Mouse (Mus musculus) embryonic facial prominence, embryonic 15.5 days (tissue): ENCODE measurements around the gene Tm6sf1. TPM values are rescaled to one million over a fixed set of nuclear protein-coding genes. Genes with fewer than 3 reads are reported as not detected.
A peak's percentile ranks its signal among the peaks of the same experiment; 100 is the strongest.

Experiments
- ATAC-seq: fragments of 200-750 bp; cut with Nextera tagmentation; 2 replicates; pipeline ENCODE4 v1.8.0; 2017; ENCODE audit warnings: low read depth, moderate TSS enrichment; ENCODE audit not compliant: insufficient number of reproducible peaks, low FRiP score, low TSS enrichment
- H3K27ac ChIP-seq: fragments of 300-500 bp; sonication (generic); replicated peaks from 2 replicates; pipeline ENCODE4 v1.5.1; 2015; ENCODE audit warnings: mild to moderate bottlenecking, inconsistent platforms
- H3K27me3 ChIP-seq: fragments of 300-500 bp; sonication (generic); 2 replicates; pipeline ENCODE4 v1.6.1; 2015; ENCODE audit warnings: inconsistent platforms
- H3K36me3 ChIP-seq: fragments of 300-500 bp; sonication (generic); 2 replicates; pipeline ENCODE4 v1.6.1; 2015; ENCODE audit warnings: mild to moderate bottlenecking, inconsistent platforms
- H3K4me1 ChIP-seq: fragments of 300-500 bp; sonication (generic); 2 replicates; pipeline ENCODE4 v1.6.1; 2015; ENCODE audit warnings: inconsistent platforms
- H3K4me2 ChIP-seq: fragments of 300-500 bp; sonication (generic); replicated peaks from 2 replicates; pipeline ENCODE4 v1.6.1; 2015; ENCODE audit warnings: mild to moderate bottlenecking, inconsistent platforms
- H3K4me3 ChIP-seq: fragments of 300-500 bp; sonication (generic); replicated peaks from 2 replicates; pipeline ENCODE4 v1.5.1; 2015; ENCODE audit warnings: mild to moderate bottlenecking, inconsistent platforms
- H3K9ac ChIP-seq: fragments of 300-500 bp; sonication (generic); 2 replicates; pipeline ENCODE4 v1.6.1; 2015; ENCODE audit warnings: inconsistent platforms
- H3K9me3 ChIP-seq: fragments of 300-500 bp; sonication (generic); replicated peaks from 2 replicates; pipeline ENCODE4 v1.6.1; 2016; ENCODE audit warnings: inconsistent platforms
- WGBS: fragments of 180-500 bp; shearing (Covaris S2); methylation state at CpG from one replicate; pipeline ENCODE4 v1.1.7; 2015; 5-methylcytosine and 5-hydroxymethylcytosine counted together
- polyA plus RNA-seq: library from polyadenylated mRNA; unstranded; fragments of >200 nt; fragmentation: Nextera tagmentation; extraction: Ambion mirVana; gene quantifications from 2 replicates; pipeline ENCODE4 v1.2.1, GENCODE M21; 2015

Gene Tm6sf1
- polyA plus RNA-seq, 1 experiment from 2014 or later, result 22.1 TPM

DNA sequence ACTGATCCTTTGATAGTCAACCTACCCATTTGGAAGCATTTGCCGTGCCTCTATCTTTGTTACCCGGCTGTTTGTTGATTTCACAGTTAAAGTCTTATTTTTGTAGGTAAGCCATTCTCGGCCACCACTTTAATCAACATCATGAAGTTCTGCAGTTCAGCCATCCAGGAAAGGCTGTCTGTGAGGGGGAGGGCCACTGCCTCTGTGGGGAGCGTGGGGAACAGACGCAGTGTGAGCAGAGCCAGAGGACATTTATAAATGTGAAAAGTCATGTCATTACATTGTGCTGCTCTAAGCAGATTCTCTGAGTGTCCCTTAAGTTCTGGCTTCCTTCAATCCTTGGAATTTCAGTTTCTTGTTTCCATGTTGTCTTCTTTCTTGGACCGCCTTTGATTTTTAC lies 8.6 kb upstream of the Tm6sf1 start:
- no peak for ATAC-seq
- Histone ChIP-seq H3K9me3 (no peaks in the 10 kb centered on the region), H3K9ac (no peak overlapping the region), H3K36me3 (no peaks in the 10 kb centered on the region), H3K4me1 (no peaks in the 10 kb centered on the region), H3K27me3 (no peaks in the 10 kb centered on the region), H3K27ac (no peak overlapping the region), H3K4me3 (no peak overlapping the region), H3K4me2 (no peak overlapping the region)
- WGBS, result 78% methylated on average over 6 of the region's 6 CpGs

DNA sequence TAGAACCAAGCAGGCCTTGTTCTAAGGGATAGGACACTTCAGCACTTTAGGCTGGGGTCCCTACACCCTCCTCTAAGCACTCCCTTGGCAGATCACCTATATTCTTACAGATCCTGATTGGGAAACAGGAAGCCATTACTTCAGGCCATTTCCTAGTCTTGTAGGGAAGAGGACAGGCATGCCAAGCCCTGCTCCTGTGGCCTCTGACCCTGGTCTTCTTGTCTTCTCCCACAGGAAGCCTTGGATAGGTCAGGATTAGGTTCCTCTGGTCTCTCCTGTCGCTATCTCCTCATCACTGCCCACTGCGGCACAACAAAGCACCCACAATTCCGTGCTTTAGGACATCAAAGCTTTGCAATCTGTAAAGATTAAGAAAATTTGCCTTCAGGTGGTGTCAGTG lies 7.1 kb upstream of the Tm6sf1 start:
- Histone ChIP-seq H3K4me1 (no peaks in the 10 kb centered on the region), H3K4me2 (no peak overlapping the region), H3K36me3 (no peaks in the 10 kb centered on the region), H3K9ac (no peak overlapping the region), H3K9me3 (no peaks in the 10 kb centered on the region), H3K27ac (no peak overlapping the region), H3K4me3 (no peak overlapping the region), H3K27me3 (peaks cover 3% of the 10 kb centered on the region)
- ATAC-seq, result no peak
- 53% methylated on average over 3 of the region's 3 CpGs for WGBS

DNA sequence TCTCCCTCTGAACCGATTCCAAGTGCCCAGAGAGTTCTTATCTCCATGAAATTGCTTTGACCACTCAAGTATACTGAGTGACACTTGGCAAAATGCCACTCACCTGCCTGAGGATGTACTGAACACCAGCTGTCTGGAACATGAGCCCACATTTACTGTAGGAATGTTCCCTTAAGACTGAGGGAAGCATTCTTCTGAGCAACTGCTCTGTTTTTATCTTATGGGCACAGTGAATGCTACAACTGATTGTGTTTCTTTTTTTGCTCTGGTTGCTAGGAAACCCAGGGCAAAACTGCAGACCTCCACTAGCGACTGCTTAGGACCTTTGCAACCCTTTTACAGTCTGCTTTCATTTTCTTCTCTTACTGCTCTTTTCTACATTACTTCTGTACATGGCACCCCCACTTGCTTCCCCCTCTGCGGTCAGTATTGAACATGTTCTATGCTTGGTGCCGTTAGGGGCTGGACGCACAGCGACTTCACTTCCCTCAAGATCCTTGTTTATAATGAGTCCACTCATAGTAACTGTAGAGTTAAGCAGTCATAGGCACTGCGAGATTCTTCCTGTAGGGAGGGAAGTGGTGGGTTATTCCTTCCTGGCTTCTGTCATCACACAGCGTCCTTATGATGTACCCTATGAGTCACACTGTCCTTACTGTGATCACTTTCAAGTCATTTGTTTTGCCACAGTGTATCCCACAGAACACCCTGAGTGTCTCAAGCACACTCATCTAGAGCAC lies 4.1 kb upstream of the Tm6sf1 start:
- Histone ChIP-seq H3K9ac (no peak overlapping the region), H3K27me3 (peaks cover 33% of the 10 kb centered on the region), H3K36me3 (no peaks in the 10 kb centered on the region), H3K9me3 (no peaks in the 10 kb centered on the region), H3K4me3 (no peak overlapping the region), H3K4me1 (peaks cover 13% of the 10 kb centered on the region), H3K4me2 (no peak overlapping the region), H3K27ac (no peak overlapping the region; the same call in 1 of the 2 replicates)
- WGBS, result 67% methylated on average over 8 of the region's 8 CpGs
- no peak; the same call in 1 of the 2 replicates for ATAC-seq

DNA sequence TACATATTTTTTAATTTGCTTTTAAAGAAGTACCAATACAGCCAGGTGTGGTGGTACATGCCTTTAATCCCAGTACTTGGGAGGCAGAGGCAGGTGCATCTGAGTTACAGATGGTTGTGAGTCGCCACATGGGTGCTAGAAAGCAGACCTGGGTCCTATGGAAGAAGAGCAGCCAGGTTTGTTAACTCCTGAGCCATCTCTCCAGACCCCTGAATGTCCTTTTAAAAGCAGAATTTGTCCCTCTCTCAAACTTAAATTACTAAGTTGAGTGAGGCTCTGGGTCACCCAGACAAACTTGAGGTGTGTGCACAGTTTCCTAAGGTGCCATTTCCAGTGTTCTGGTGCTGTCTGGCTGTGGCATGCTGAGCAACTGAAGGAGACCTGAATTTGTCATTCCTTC lies 3.1 kb upstream of the Tm6sf1 start, which contains the start of gene Gm10160:
Gm10160 (minus strand) TSS at position 101 of the 400 bp plus-strand sequence.
- no peak for ATAC-seq
- Histone ChIP-seq H3K4me3 (no peak within 1 kb of the TSS), H3K9me3 (no peaks in the 10 kb centered on the region), H3K9ac (no peak within 1 kb of the TSS), H3K27me3 (peaks cover 42% of the 10 kb centered on the region), H3K36me3 (no peaks in the 10 kb centered on the region), H3K4me1 (peaks cover 20% of the 10 kb centered on the region), H3K4me2 (no peak within 1 kb of the TSS), H3K27ac (no peak within 1 kb of the TSS)
- 74% methylated on average over 1 of the region's 1 CpGs for WGBS

DNA sequence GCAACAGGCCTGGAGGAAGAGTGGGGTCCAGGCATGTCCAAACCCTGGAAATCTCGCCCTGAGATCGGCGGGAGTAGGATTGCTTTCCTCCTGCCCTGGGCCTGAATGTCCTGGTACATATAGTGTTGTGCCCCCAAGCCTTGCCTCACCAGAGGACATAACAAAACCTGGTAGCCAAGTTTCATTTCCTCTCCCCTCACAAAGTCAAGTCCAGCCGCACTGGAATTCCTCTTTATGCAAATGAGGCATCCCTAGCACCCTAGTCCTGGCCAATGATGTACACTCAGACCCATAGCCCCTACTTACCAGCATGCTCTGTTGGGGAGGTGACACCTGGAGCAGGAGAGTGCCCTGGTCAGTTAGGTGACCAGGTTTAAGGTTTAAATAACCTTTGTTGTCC lies 2.6 kb upstream of the Tm6sf1 start:
- WGBS, result 61% methylated on average over 4 of the region's 4 CpGs
- peaks cover 20% of the 10 kb centered on the region for H3K4me1 ChIP-seq
- no peak overlapping the region for H3K27ac ChIP-seq
- H3K9me3 ChIP-seq, result no peaks in the 10 kb centered on the region
- ATAC-seq, result no peak
- no peaks in the 10 kb centered on the region for H3K36me3 ChIP-seq
- H3K4me2 ChIP-seq, result no peak overlapping the region
- H3K9ac ChIP-seq, result no peak overlapping the region
- H3K4me3 ChIP-seq, result no peak overlapping the region
- peaks cover 46% of the 10 kb centered on the region for H3K27me3 ChIP-seq

DNA sequence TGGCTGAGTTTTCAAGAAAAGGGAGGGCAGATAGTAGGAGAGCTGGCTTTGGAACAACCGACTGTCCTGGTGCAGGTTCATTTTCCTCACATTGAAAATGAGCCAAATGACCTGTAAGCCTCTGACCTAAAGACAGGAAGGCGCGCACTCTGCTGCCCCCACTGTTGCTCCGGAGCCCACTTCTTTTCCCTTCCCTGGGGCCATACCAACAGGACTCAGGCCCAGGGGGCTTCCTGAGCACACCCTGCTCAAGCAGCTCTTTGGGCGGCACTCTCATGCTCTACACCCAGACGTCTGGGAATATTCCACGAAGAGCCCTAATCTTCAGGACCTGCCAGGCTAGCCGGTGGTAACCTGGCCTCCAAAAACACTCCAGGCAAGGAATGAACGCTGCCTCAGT lies 565 bp upstream of the Tm6sf1 start:
- peak overlapping the region; percentile 61; the same call in 1 of the 2 replicates for H3K4me3 ChIP-seq

DNA sequence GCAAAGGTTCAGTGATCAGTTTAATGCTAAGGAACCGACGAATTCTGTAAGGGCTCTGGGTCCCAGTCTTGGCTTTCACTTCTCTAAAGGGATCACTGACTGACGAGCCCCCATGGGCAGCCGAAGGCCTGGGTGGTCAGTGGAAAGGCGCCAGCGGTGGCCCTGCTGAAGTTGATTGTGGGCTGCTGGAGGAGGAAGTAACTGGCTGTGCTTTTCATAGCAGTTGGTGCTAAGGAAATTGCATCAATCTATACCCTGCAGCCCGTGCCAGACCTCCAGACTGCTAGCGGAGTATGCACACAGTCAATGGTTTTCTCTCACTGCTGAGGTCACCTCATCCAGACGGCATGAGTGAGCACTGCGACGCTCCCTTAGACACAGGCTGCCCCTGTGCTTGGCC lies 1.3 kb downstream of the Tm6sf1 start:
- Histone ChIP-seq H3K4me1 (peaks cover 20% of the 10 kb centered on the region), H3K27ac (no peak overlapping the region), H3K4me3 (peak overlapping the region; percentile 61), H3K36me3 (no peaks in the 10 kb centered on the region), H3K27me3 (peaks cover 52% of the 10 kb centered on the region), H3K9me3 (no peaks in the 10 kb centered on the region), H3K9ac (no peak overlapping the region), H3K4me2 (peak overlapping the region; percentile 99)
- 44% methylated on average over 11 of the region's 11 CpGs for whole genome bisulfite sequencing
- ATAC-seq, result no peak

More for the DNA sequence above, 565 bp upstream of the Tm6sf1 start:
- H3K36me3 ChIP-seq, result no peaks in the 10 kb centered on the region
- peaks cover 52% of the 10 kb centered on the region for H3K27me3 ChIP-seq
- H3K9me3 ChIP-seq, result no peaks in the 10 kb centered on the region
- H3K9ac ChIP-seq, result no peak overlapping the region
- H3K4me1 ChIP-seq, result peaks cover 20% of the 10 kb centered on the region
- H3K4me2 ChIP-seq, result no peak overlapping the region
- WGBS, result 17% methylated on average over 9 of the region's 9 CpGs
- ATAC-seq, result no peak
- no peak overlapping the region for H3K27ac ChIP-seq

DNA sequence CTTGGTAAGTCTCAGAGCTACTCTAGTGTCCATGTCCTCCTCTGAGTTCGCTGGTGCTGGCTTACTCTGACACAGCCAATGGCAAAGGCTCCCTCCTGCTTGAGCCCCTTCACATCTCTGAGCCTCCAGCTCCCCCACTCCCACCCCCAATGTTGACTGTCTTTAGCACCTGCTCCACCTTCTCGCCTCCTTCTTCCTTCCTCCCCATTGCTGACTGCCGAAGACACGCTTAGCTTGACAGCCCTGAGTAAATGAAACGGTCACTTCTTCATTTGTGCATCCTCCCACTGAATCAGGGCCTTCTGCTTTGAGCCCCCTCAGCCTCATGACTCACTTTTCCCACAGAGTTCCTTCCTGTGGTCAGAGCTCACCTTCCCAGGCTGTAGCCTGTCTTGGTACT lies 2.2 kb downstream of the Tm6sf1 start:
- WGBS, result 72% methylated on average over 5 of the region's 5 CpGs
- H3K9me3 ChIP-seq, result no peaks in the 10 kb centered on the region

DNA sequence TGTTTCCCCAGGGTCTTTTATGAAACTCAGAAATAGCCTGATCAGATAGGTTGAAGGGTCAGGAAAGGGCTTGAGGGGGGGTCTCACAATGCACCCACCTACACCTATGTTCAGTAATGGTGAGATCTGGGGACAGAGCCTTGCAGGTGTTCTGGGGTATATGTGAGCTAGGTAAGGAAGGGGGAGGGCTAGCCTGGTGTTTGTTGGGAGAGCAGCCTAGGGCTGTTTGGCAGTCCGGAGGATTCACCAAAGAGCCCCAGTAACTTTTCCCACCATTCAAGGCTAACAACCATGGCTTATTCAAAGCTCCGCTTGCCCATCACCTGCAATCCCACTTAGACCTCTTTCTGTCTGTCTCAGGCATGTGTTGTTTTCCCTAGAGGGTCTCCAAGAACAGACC lies 2.7 kb downstream of the Tm6sf1 start:
- Histone ChIP-seq H3K27me3 (peaks cover 51% of the 10 kb centered on the region), H3K36me3 (no peaks in the 10 kb centered on the region), H3K4me3 (no peak overlapping the region), H3K27ac (no peak overlapping the region), H3K4me1 (peaks cover 20% of the 10 kb centered on the region), H3K9ac (no peak overlapping the region), H3K4me2 (no peak overlapping the region), H3K9me3 (no peaks in the 10 kb centered on the region)
- 79% methylated on average over 2 of the region's 2 CpGs for WGBS
- ATAC-seq, result no peak

More for the DNA sequence above, 2.2 kb downstream of the Tm6sf1 start:
- no peak overlapping the region; the same call in 1 of the 2 replicates for H3K27ac ChIP-seq
- peaks cover 52% of the 10 kb centered on the region for H3K27me3 ChIP-seq
- no peaks in the 10 kb centered on the region for H3K36me3 ChIP-seq
- no peak overlapping the region for H3K9ac ChIP-seq
- no peak overlapping the region for H3K4me3 ChIP-seq
- no peak overlapping the region for H3K4me2 ChIP-seq
- H3K4me1 ChIP-seq, result peaks cover 20% of the 10 kb centered on the region
- ATAC-seq, result no peak

DNA sequence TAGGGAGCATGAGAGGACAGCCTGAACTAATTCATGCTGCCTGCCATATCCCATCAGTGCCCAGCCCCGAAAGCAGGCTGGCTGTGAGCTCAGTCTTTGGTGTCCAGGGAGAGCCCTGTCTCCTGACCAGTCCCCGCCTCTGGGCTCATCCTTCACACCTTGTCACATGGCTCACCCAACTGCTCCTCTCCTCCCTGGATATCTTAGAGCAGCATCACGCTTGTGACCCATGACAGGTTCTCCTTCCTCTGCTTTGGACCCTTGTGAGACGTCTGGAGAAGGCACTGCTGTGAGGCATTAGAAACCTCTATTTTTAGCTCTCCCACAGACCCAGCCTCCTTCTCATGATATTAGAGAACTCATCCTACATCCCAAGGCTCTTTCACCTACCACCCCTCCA lies 3.1 kb downstream of the Tm6sf1 start:
- H3K4me1 ChIP-seq, result peaks cover 20% of the 10 kb centered on the region
- no peaks in the 10 kb centered on the region for H3K36me3 ChIP-seq
- no peak overlapping the region for H3K27ac ChIP-seq
- H3K27me3 ChIP-seq, result peaks cover 47% of the 10 kb centered on the region
- no peak overlapping the region for H3K4me2 ChIP-seq
- H3K4me3 ChIP-seq, result no peak overlapping the region
- H3K9me3 ChIP-seq, result no peaks in the 10 kb centered on the region
- no peak overlapping the region for H3K9ac ChIP-seq
- no peak for ATAC-seq
- 63% methylated on average over 4 of the region's 4 CpGs for WGBS

DNA sequence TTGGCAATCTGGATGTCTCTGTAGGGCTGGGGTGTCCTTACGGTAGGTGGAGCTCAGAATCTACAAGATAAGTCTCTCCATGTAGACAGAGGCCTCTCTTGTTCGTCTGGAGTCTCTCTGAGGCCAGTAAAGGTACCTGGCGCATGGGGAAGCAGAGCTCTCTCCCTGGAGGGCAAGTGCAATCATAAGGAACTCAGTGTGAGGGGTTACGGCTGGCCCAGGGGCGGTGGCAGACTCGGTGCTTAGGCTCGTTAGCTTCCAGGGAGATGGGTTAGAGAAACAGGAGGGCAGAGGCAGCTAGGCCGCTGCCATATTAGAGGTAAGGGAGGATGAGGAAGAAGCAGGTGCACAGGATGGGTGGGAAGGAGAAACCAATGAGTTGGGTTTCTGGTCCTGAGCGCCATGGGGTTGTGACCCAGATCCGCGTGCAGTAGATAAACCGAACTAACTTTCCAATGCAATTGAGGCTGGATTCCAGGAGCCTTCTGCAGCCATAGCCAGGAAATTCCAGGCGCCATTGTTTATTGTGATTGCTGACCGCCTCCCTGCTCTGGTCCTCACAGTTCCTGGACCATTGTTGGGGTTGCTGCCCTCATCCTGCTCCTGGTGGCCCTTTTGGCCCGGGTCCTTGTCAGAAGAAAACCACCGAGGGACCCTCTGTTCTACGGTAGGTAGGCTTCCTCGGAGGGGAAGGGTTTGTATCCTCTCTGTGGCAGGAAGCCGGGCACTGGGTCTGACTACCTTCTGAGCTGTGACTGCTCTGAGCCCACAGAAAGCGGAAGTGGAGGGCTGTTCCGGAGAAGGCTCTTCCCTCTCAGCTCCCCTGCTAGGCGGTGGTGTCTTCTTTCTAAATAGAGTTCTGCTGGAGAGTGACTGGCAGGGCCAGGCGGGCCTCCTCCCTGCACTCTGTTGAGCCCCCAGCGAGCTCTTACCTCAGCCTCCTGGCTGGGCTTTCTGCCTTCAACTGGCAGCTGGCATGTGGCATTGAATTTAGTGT lies 4.1 kb downstream of the Tm6sf1 start:
- ATAC-seq, result peak; percentile 41; the same call in 1 of the 2 replicates
- H3K27ac ChIP-seq, result peak overlapping the region; percentile 39; the same call in 1 of the 2 replicates
- WGBS, result 70% methylated on average over 24 of the region's 24 CpGs
- peaks cover 20% of the 10 kb centered on the region for H3K4me1 ChIP-seq
- no peak overlapping the region for H3K4me2 ChIP-seq
- H3K9ac ChIP-seq, result no peak overlapping the region
- no peaks in the 10 kb centered on the region for H3K36me3 ChIP-seq
- H3K27me3 ChIP-seq, result peaks cover 37% of the 10 kb centered on the region
- H3K9me3 ChIP-seq, result no peaks in the 10 kb centered on the region
- no peak overlapping the region for H3K4me3 ChIP-seq
